Mouse (Mus musculus) spleen, adult 12 weeks (tissue): ENCODE results near the gene Hfe.

Source experiments
- DNase-seq: peaks from one replicate; pipeline ENCODE4 v3.0.0; 2022; ENCODE audit warnings: low spot score

Gene Hfe

GRCm38 (mm10) chr13:23685966-23686365 lies 24.7 kb downstream of the Hfe start:
- no peak for DNase-seq

- DNase-seq = peak; percentile 37
Measured at GRCm38 (mm10) chr13:23685121-23685861, 25.4 kb downstream of the Hfe start.

GRCm38 (mm10) chr13:23684295-23684945 lies 26.2 kb downstream of the Hfe start:
- DNase-seq = peak; percentile 67

GRCm38 (mm10) chr13:23683755-23684281 lies 26.8 kb downstream of the Hfe start, which contains the start of the genes Hist1h2ac and Hist1h2bc:
TSS of gene Hist1h2ac (minus strand) at chr13:23683948.
TSS of gene Hist1h2bc (plus strand) at chr13:23684199.
- peak; percentile 85 for DNase-seq

GRCm38 (mm10) chr13:23682947-23683754 lies 27.5 kb downstream of the Hfe start:
- peak; percentile 18 for DNase-seq

- no peak for DNase-seq
Measured at GRCm38 (mm10) chr13:23682623-23682946, 28.1 kb downstream of the Hfe start.

- DNase-seq = no peak
Measured at GRCm38 (mm10) chr13:23681990-23682582, 28.6 kb downstream of the Hfe start.

GRCm38 (mm10) chr13:23662536-23662935 lies 48.1 kb downstream of the Hfe start:
- DNase-seq = no peak

- DNase-seq = no peak
Measured at GRCm38 (mm10) chr13:23659636-23660366, 50.9 kb downstream of the Hfe start.
